Mouse (Mus musculus): ENCODE data around the gene Ephx1.
A peak's percentile ranks its signal among the peaks of the same experiment; 100 is the strongest.
"Not testable (repeated sequence)": the region's sequence is repeated elsewhere in the genome, so short reads cannot be mapped to it uniquely, and the experiment has no call there.

Gene Ephx1

DNA sequence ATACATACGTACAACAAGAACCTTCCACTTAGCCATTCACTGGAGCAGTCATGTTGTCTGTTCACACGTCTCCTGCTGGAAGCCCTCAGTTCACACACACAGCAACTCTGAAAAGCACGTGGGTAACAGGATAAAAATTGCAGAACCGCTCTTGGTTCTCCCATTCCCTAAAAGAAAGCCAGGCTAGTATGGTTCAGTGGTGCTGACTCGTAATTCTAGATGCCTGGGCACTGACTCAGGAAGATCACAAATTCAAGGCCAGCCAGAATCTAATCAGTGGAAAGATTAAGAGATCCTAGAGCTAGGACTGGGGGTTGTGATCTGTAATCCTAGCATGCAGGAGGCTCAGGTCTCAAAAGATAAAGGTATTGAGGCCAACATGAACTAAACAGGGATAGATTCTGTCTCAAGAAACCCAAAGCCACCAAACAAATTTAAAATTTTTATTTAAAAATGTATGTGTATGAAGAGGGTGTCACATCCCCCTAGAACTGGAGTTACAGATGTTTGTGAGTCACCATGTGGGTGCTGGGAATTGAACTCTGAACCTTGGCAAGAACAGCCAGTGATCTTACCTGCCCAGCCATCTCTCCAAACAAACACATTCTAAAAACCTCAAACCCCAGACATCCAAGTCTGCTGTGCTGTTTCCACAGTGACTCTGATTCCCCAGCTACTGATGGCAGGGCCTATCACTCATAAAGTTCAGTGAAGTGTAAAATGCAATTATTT lies at the start of gene Ephx1:
Gene Ephx1, minus strand, starts transcription at position 149 of the 732 bp plus-strand sequence.
- DNase-seq (ENCODE audit: low spot score in 2 of 2): no peak

DNA sequence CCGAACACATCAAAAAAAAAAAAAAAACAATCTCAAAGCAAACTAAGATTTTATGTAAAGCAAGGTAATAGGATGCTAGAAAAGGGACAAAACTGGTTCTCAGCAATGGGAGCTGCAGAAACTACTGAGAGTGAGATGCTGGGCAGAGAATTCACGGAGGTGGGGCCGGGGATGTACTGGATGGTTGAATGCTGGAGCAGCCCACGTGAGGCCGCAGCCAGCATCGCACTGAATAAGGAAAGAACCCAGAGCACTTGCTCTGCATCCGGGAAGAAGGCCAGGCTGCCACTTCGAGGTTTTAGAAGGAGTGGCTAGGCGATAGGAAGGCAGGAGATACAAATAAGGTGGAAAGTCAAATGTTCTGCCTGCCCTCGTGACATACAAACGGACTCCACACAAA lies 49.0 kb upstream of the Ephx1 start:
- DNase-seq (ENCODE audit: low spot score in 2 of 2): no peak

GRCm38 (mm10) chr1:181068344-181068743 lies 47.6 kb upstream of the Ephx1 start:
- DNase-seq (ENCODE audit: low spot score in 2 of 2): no peak

- DNase-seq (ENCODE audit: low spot score in 2 of 2): no peak
Observed at GRCm38 (mm10) chr1:181064648-181065047, 43.9 kb upstream of the Ephx1 start.

DNA sequence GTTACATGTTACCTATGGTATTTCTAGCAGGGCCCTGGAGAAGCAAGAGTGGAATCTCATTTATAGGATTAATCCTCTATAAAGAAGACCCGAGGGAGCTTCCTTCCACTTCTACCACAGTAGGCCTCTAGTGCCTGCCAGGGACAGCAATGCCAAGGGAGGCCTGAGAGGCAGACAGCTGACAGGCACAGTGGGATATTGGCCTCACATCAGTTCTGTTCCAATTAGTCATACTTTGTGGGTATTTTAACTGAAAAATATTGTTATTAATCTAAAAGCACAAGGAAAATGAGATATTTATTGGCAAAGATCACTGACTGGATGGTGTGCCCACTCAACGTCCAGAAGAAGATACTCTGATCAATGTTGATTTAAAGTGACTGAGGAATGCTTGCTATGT lies 43.3 kb upstream of the Ephx1 start:
- no peak for DNase-seq (ENCODE audit: low spot score in 2 of 2)

- no peak for DNase-seq (ENCODE audit: low spot score in 2 of 2)
Observed at GRCm38 (mm10) chr1:181061784-181062485, 41.2 kb upstream of the Ephx1 start.

GRCm38 (mm10) chr1:181052898-181053297 lies 32.2 kb upstream of the Ephx1 start:
- no peak for DNase-seq (ENCODE audit: low spot score in 2 of 2)

DNA sequence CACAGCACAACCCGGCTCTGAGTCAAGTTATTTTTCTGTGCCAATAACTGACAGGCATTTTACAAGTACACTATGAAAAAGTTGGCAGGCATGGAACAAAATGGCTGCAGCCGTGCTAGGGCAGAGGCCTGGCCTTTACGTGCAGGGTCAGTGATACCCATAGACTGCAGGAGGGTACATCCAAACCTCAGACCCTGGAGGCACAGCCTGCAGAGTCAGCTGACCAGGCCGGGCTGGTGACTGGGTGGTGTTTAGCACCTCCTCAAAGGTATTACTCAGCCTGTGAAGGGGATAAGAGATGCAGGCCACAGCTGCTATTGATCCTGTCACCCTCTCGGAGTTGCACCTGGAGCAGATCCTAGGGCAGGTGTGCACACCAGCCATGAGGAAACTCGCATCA lies 30.2 kb upstream of the Ephx1 start, which contains the start of gene 9130409I23Rik:
Gene 9130409I23Rik, plus strand, starts transcription at position 301 of the 400 bp plus-strand sequence.
- DNase-seq (ENCODE audit: low spot score in 2 of 2): no peak

GRCm38 (mm10) chr1:181049328-181049842 lies 28.7 kb upstream of the Ephx1 start:
- DNase-seq (ENCODE audit: low spot score in 2 of 2): no peak

- DNase-seq (ENCODE audit: low spot score in 2 of 2): no peak
Observed at GRCm38 (mm10) chr1:181047520-181047919, 26.8 kb upstream of the Ephx1 start.

GRCm38 (mm10) chr1:181039652-181040051 lies 18.9 kb upstream of the Ephx1 start:
- DNase-seq (ENCODE audit: low spot score in 2 of 2): peak in 1 of 2 experiments; percentile 21

DNA sequence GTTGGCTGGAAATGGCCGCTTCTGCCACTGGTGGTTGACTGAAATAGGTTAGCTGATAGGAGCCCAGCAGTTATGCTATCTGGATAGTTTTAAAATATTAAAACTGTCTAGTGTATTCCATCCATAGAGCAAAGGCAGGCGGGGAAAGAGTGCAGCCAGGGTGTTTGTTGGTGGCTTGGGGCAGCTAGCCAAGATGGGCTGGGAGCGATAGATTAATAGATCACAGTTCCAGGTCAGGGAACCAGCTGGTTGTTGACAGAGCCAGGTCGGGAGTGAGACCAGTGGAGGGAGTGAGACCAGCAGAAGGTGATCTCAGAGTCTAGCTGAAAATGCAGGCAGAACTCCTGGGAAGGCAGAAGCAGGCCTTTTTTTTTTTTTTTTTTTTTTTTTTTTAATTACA lies 16.9 kb upstream of the Ephx1 start:
- DNase-seq (ENCODE audit: low spot score in 2 of 2): no peak

DNA sequence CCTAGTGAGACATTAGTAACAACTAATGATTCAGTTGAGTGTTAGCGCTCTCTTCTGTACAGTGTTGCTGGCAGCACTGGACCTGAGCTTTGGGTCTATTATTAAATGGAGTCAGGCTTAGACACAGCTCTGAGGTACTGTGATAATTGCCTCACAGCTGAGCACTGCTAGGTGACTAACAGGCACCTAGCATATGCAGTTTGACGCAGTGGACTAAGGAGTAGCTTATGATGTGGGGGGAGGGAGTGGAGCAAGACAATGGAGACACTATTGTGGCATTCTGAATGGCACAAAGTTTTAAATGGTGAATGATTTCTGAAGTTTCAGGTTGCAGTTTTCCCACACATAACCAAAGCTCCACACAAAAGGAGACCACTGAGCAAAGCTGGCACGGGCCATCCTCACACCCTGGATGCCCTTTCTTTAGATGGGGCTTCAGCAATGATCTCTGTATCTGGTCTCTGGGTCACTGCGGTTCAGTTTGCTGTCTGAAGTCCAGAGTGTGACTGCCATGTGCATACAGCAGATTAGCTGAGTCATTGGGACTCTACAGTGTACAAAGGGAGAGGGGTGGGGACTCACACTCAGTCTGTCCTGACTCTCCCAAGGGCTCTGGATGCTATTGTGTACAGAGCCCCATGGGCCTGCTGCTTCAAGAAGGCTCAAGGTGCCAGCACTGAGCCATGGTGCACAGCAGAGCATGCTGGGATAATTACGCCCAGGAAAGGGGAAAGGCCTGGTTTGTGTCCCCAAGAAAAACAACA lies 14.5 kb upstream of the Ephx1 start:
- not testable (repeated sequence) for DNase-seq (ENCODE audit: low spot score in 2 of 2)

DNA sequence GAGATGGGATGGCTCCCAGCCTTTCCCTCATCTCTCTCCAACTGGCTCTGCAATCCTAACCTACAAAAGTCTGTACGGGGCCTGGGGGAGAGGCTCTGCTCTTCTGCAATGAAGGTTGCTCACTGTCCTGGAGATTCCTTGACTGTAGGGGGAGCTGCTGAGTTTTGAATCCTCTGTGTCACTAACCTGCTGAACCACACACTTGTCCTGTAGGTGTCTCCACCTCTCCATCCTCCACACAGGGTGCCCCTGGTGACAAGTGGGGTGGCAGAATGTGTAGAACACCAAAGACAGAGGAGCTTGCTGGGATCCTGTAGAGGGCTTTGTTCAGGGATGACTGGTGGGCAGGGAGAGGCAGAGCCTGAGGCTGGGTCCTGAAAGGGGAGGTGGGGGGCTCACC lies 1.6 kb upstream of the Ephx1 start:
- DNase-seq (ENCODE audit: low spot score in 2 of 2): peak; percentile 39 to 52

- DNase-seq (ENCODE audit: low spot score in 2 of 2): no peak
Observed at GRCm38 (mm10) chr1:181021488-181021865, 773 bp upstream of the Ephx1 start.

- DNase-seq (ENCODE audit: low spot score in 2 of 2): no peak
Observed at GRCm38 (mm10) chr1:181017890-181018420, 2.7 kb downstream of the Ephx1 start.

DNA sequence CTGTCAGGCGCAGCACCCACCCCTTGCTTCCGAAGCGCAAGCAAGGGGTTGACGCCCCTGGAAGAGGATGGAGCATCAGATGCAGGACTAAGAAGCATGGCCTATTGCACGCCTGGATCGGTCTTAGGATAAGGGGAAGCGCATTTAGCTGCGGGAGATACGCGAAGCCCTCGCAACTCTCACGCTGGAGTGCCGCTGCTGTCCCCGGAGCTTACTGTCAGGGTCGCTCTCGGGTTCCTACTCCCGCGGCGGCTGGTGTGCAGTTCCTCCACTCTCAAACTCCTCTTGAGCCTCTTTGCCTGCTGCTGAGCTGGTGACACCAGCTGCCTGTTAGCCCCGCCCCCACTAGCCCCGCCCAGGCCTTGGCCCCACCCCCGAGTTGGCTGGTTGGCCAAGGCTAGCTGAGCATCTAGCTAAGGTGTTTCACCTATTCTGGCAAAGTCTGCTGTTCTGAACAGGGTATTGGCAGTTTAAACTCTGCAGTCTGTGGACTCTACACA lies 3.4 kb downstream of the Ephx1 start:
- DNase-seq (ENCODE audit: low spot score in 2 of 2): peak; percentile 88 to 89

DNA sequence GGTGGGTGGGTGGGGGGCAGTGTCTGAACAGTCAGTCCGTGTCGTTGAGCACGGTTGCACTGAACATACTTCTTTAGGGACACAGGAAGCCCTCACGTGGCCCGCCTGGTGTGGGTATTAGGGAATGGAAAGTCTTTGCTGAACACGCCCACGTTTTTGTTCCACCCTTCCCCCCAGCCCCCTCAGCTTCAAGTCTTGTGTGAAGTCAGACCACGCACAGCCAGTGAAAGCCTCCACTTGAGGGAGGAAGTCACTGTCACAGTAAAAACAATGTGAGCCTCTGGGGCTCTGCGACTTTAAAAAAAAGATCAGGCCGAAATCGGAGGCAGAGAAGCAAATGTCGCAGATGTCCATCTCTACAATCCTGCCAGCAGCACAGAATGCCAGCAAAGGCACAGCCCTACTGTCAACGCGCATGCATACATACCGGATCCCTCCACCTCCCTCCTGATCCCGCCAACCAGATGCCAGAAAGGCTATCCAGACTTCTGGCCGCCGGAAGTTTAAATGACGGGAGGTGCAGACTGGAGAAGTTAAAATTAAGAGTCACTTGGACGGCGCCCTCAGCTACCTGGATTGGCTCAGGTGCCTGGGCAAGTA lies 4.1 kb downstream of the Ephx1 start:
- DNase-seq (ENCODE audit: low spot score in 2 of 2): peak; percentile 94 to 95

DNA sequence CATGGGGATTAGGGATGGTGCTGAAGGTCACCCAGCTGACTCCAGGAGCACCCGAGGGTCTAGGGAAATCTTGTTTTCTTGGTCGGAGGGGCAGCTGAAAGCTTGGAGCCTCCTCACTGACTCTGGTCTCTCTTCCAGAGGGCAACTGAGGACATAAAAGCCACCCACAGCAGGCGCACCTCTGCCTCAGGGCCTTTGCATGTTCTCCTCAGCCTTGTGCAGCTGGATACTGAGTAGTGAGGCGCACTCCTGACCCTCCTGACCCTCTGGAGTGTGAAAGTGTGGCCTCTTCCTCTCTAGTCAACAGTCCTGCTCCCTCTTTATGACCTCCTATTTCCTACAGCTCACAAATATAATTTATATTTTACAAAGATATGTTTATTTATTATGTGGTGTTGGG lies 4.7 kb downstream of the Ephx1 start:
- DNase-seq (ENCODE audit: low spot score in 2 of 2): no peak

DNA sequence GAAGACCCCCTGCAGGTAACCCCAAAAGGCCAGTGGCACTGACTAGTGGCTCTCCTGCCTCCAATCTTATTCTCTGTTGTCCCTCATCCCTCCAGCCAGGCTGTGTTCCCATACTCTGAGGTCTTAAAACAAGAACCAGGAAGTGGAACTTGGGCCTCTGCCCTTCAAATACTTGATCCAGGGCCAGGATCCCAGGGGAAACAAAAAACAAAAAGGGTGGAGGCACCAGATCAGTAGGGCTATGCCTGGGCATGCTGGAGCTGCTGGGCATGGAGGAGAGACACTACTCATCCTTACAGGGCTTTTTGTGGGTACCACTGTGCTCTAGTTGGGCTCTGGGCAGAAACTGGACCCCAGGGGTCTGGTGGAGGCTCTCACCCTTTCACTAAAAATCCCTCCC lies 5.1 kb downstream of the Ephx1 start:
- peak; percentile 93 to 94 for DNase-seq (ENCODE audit: low spot score in 2 of 2)

GRCm38 (mm10) chr1:181014731-181015500 lies 5.8 kb downstream of the Ephx1 start:
- peak; percentile 70 to 84 for DNase-seq (ENCODE audit: low spot score in 2 of 2)

Measured in heart, adult 9 months (tissue).